Mouse (Mus musculus) liver, adult (tissue): ENCODE data around the gene Tdpoz5.
"Not testable (repeated sequence)": the region's sequence is repeated elsewhere in the genome, so short reads cannot be mapped to it uniquely, and the experiment has no call there.

ENCODE experiments used
- GATA4 ChIP-seq: IDR thresholded peaks from 2 replicates; pipeline ENCODE4 v1.6.1; 2014; ENCODE audit warnings: mild to moderate bottlenecking, low read length; ENCODE audit not compliant: insufficient replicate concordance

The Tdpoz5 gene

DNA sequence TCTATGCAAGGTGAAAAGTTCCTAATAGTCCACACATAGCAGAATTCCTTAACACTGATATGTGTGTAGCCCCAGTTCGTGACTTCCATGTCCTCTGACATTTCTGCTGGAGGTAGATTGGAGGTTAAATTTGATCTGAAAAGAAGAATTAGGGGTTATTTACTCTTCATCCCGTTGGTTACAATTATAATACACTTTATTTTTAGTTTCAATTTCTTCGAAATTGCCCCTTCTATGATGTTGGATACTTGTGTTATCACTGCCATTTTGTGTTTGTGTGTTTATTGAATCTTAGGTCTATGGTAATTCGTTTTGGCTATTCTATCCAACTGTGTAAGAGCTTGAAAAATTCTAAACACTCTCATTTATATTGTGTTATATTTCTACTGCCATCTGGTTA, at the start of gene Tdpoz5:
TSS of gene Tdpoz5 (minus strand) at position 101 of the 400 bp plus-strand sequence.
- not testable (repeated sequence) for TF ChIP-seq GATA4

DNA sequence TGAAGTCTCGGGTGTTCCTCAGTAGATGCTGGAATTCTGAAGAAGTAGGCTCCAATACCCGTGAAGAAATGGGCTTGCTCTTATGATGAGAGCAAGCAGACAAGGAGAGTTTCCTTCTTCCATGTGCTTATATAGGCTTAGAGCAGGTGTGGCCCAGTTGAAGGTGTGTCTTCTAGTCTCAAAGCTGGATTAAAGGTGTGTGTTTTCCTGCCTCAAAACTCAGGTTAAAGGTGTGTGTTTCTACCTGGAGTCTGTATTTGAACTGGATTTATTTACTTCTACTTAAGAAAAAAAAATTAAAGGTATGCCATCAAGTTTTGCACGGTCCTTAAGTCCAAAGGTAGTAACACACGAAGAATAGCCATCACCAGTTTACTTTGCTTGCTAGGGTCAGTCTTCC, 17.7 kb downstream of the Tdpoz5 start, which contains the start of gene Gm9117:
TSS of gene Gm9117 (minus strand) at position 101 of the 400 bp plus-strand sequence.
- not testable (repeated sequence) for TF ChIP-seq GATA4
